ENCODE assay signal across 8 mouse cellular contexts in genomic region chr7:46204046-46204471, GRCm38 (mm10). TPM values are rescaled to one million over a fixed set of nuclear protein-coding genes. Genes with fewer than 3 reads are reported as not detected.
DNase-seq lines count a peak whose midpoint lies in the region; ATAC-seq and TF ChIP-seq lines count a peak whose summit lies in the region.

No protein-coding gene starts in this region.

- H3K4me2 ChIP-seq in kidney, postnatal 0 days (ENCODE audit: low read length) = no peak overlapping the region
- no peak overlapping the region for H3K4me2 ChIP-seq in neural tube, embryonic 11.5 days (ENCODE audit: low read depth)

- H3K36me3 ChIP-seq in kidney, postnatal 0 days (ENCODE audit: insufficient read depth, low read length) = no peaks in the 10 kb centered on the region
- H3K36me3 ChIP-seq in neural tube, embryonic 11.5 days (ENCODE audit: control insufficient read depth, insufficient read depth, low read length) = no peaks in the 10 kb centered on the region

- no peaks in the 10 kb centered on the region for H3K4me1 ChIP-seq in kidney, postnatal 0 days (replicated peaks; ENCODE audit: insufficient read depth, low read length)
- H3K4me1 ChIP-seq in neural tube, embryonic 11.5 days (ENCODE audit: control insufficient read depth, insufficient read depth, low read length) = no peaks in the 10 kb centered on the region

- H3K27ac ChIP-seq in kidney, postnatal 0 days = no peak overlapping the region
- no peak overlapping the region for H3K27ac ChIP-seq in left cerebral cortex, adult 2 months
- H3K27ac ChIP-seq in neural tube, embryonic 11.5 days (ENCODE audit: low read depth, low read length) = no peak overlapping the region

- H3K27me3 ChIP-seq in kidney, postnatal 0 days (ENCODE audit: insufficient read depth, low read length) = no peaks in the 10 kb centered on the region
- H3K27me3 ChIP-seq in neural tube, embryonic 11.5 days (ENCODE audit: control insufficient read depth, insufficient read depth, low read length) = no peaks in the 10 kb centered on the region

- WGBS in kidney, postnatal 0 days = 25% methylated on average over 11 of the region's 11 CpGs
- 49% methylated on average over 11 of the region's 11 CpGs for WGBS in neural tube, embryonic 11.5 days

- peak; percentile 64 for TF ChIP-seq CTCF in kidney, postnatal 0 days (IDR thresholded peaks at IDR 0.05; ENCODE audit: low read depth)
- peak; percentile 70 for TF ChIP-seq CTCF in left cerebral cortex, adult 2 months (IDR thresholded peaks at IDR 0.05)

- DNase-seq in kidney, postnatal 0 days (ENCODE audit: low spot score) = peak; percentile 65
- DNase-seq in kidney, adult 11 months = no peak
- DNase-seq in NIH3T3 (ENCODE audit: low read depth) = peak; percentile 61
- DNase-seq in cerebellum, postnatal 4 days (ENCODE audit: low spot score in 2 of 2) = peak; percentile 59 to 75
- peak; percentile 63 to 70 for DNase-seq in gastrocnemius, adult 8-10 months (ENCODE audit: low spot score in 2 of 2)
- DNase-seq in left cerebral cortex, adult 2 months (ENCODE audit: extremely low spot score in 1 of 2, low spot score in 2 of 2) = peak; percentile 45 to 65
- peak; percentile 56 for DNase-seq in neural tube, embryonic 11.5 days (ENCODE audit: low spot score)
- no peak for DNase-seq in c-Kit-positive CD71-positive TER-119-positive erythroid progenitor cells, embryonic 14.5 days (ENCODE audit: low spot score)

- no peak for ATAC-seq in kidney, postnatal 0 days (replicated peaks; ENCODE audit: low FRiP score, low read depth)
- ATAC-seq in neural tube, embryonic 11.5 days (ENCODE audit: insufficient read depth, low FRiP score, low TSS enrichment) = no peak

- intact Hi-C loops in left cerebral cortex, adult 2 months (cut with DNase I) = loop anchor here (1.0 kb wide), 1 partner anchor 108 kb away; no protein-coding TSS in a partner anchor

- H3K9ac ChIP-seq in kidney, postnatal 0 days (ENCODE audit: low read depth, low read length) = no peak overlapping the region
- no peak overlapping the region for H3K9ac ChIP-seq in neural tube, embryonic 11.5 days (ENCODE audit: low read length)

- H3K4me3 ChIP-seq in kidney, postnatal 0 days (replicated peaks; ENCODE audit: low read depth, low read length) = no peak overlapping the region
- no peak overlapping the region for H3K4me3 ChIP-seq in left cerebral cortex, adult 2 months
- H3K4me3 ChIP-seq in neural tube, embryonic 11.5 days (ENCODE audit: low read depth, low read length) = no peak overlapping the region

- no peaks in the 10 kb centered on the region for H3K9me3 ChIP-seq in kidney, postnatal 0 days (replicated peaks; ENCODE audit: low read length)
- H3K9me3 ChIP-seq in neural tube, embryonic 11.5 days (ENCODE audit: control insufficient read depth, low read length) = no peaks in the 10 kb centered on the region

RNA-seq across cellular contexts. Expression of gene Abcc8, which starts 24.2 kb away (rescaled TPM):
- polyA plus RNA-seq in kidney, postnatal 0 days (2015; fragmentation: Nextera tagmentation; extraction: Ambion mirVana) = 0.85 and 1.1 TPM in 2 replicates
- total RNA-seq in gastrocnemius, adult 8-10 months (2022) = 1 to 10 TPM; 3.0 to 6.3 (median 4.2) TPM
- total RNA-seq in left cerebral cortex, adult 2 months (2021) = 10 to 100 TPM; 38.6 to 43.8 TPM
- polyA plus RNA-seq in neural tube, embryonic 11.5 days (2014; fragmentation: Nextera tagmentation; extraction: Ambion mirVana) = 4.3 and 5.3 TPM in 2 replicates

RNA-seq across cellular contexts. Expression of gene Ush1c, which starts 34.2 kb away (rescaled TPM):
- 36.8 and 44.4 TPM in 2 replicates for polyA plus RNA-seq in kidney, postnatal 0 days (2015; fragmentation: Nextera tagmentation; extraction: Ambion mirVana)
- 10 to 100 TPM in 1 of 4 experiments, 1 to 10 TPM in 3; 5.6 to 11.4 (median 7.0) TPM for total RNA-seq in gastrocnemius, adult 8-10 months (2022)
- total RNA-seq in left cerebral cortex, adult 2 months (2021) = under 1 TPM in 1 of 2 experiments, not detected in 1; 0.14 TPM
- polyA plus RNA-seq in neural tube, embryonic 11.5 days (2014; fragmentation: Nextera tagmentation; extraction: Ambion mirVana) = 2.8 and 3.1 TPM in 2 replicates

RNA-seq across cellular contexts. Expression of gene Otog, which starts 36.7 kb away (rescaled TPM):
- polyA plus RNA-seq in kidney, postnatal 0 days (2015; fragmentation: Nextera tagmentation; extraction: Ambion mirVana) = 0.01 TPM in 1 of 2 replicates, not detected in the other
- under 1 TPM; 0.39 to 0.88 (median 0.65) TPM for total RNA-seq in gastrocnemius, adult 8-10 months (2022)
- under 1 TPM; 0.07 to 0.19 TPM for total RNA-seq in left cerebral cortex, adult 2 months (2021)
- 0.12 TPM in 1 of 2 replicates, not detected in the other for polyA plus RNA-seq in neural tube, embryonic 11.5 days (2014; fragmentation: Nextera tagmentation; extraction: Ambion mirVana)

Comparison
In these comparisons a context has a peak if more than half of its experiments do, and no peak if none do; other contexts are left out.
1. DNase-seq: peak in kidney, postnatal 0 days (single experiment), NIH3T3 (single experiment), cerebellum, postnatal 4 days (2 of 2), gastrocnemius, adult 8-10 months (2 of 2), left cerebral cortex, adult 2 months (2 of 2) and neural tube, embryonic 11.5 days (single experiment); none in kidney, adult 11 months (single experiment) and c-Kit-positive CD71-positive TER-119-positive erythroid progenitor cells, embryonic 14.5 days (single experiment).
2. RNA of gene Abcc8, which starts 24.2 kb away (total RNA-seq): 38.6 to 43.8 TPM in left cerebral cortex, adult 2 months; 3.0 to 6.3 TPM in gastrocnemius, adult 8-10 months; every median in the first group is over 4 times any median in the second.
3. RNA of gene Ush1c, which starts 34.2 kb away (total RNA-seq): 5.6 to 11.4 TPM in gastrocnemius, adult 8-10 months; 0.14 TPM in left cerebral cortex, adult 2 months; every median in the first group is over 4 times any median in the second.